Mouse (Mus musculus) liver, adult (tissue): Measurements from ENCODE around the gene Lingo2.

ENCODE experiments used
- GATA4 ChIP-seq: IDR thresholded peaks from 2 replicates; pipeline ENCODE4 v1.6.1; 2014; ENCODE audit warnings: mild to moderate bottlenecking, low read length; ENCODE audit not compliant: insufficient replicate concordance

The Lingo2 gene

DNA sequence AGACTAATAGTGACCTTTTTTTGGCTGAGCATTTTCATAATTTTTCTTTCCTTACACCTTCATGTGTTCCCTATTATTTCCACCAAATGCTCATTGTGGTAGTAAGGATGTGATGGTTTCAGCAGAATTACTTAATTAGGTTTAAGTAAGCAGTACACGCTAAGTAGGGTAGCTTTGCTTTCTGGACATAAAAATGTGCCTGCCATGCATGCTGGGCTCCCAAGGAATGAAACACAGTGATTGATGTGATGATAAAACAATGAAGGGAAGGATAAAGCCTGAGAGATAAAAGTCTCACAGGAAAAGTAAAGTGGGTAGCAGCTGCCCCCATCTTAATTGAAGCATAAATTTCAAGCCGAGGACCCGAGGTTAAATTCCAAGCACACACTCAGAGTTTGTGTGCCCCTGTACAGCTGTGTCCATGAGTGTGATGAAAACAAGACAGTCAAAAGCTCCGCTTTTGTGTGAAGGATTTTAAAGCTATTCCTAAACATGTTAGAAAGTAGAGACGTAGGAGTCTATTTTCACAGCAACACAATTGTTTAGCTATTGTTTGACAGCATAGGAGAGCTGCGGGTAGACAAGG, 898.7 kb downstream of the Lingo2 start:
- TF ChIP-seq GATA4 = no peak

DNA sequence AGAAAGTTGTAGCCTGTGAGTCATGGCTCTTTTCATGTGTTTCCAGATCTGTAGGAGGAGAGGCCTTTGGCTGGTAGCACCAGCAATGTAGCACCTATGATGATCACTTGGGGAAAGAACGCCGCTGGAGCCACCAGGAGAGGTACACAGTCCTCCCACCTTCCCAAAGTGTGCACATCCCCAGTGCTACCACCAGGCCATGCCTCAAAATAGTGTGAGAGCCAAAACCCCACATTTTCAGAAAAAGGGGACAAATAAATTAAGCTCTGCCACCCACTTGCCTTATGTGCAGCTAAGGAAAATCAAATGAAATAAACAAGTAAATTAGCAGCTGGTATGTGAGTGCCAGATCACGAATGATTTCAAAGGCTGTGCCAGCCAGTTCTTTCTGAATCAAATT, 911.2 kb downstream of the Lingo2 start:
- TF ChIP-seq GATA4 = no peak

DNA sequence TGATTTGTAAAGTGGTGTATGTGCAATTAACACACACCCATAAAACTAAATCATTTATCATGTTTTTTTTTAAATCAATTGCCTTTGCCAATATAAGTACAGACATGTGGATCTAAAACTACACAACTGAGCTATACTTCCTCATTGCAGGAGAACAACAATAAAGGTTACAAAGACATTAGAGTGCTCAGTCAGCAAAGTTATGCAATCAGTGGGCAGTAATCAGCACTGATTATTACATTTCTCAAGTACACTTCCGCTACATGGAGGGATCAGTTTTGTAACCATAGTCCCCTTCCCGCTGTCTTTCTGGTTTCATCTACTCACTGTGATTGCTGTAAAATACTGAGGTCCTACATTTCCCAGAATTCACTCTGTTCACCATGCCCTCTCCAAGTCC, 912.8 kb downstream of the Lingo2 start:
- TF ChIP-seq GATA4 = no peak

DNA sequence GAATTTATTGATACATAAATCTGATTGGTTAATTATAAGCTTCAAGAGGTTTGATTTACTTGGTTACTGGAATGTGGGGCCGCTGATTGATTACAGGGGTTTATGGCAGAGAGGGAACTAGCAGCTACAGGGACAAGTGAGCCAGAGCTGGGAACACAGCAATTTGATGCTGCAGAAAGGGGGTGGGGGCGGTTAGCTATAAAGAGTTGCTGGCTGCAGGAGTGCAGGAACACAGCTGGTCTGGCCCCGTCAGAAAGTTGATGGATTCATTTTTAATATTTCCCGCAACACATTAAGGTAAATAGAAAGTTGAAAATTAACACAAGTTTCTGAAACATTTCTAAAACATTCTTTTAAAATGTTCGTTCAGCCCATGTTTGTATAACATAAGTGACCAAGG, 919.5 kb downstream of the Lingo2 start:
- TF ChIP-seq GATA4 = no peak

DNA sequence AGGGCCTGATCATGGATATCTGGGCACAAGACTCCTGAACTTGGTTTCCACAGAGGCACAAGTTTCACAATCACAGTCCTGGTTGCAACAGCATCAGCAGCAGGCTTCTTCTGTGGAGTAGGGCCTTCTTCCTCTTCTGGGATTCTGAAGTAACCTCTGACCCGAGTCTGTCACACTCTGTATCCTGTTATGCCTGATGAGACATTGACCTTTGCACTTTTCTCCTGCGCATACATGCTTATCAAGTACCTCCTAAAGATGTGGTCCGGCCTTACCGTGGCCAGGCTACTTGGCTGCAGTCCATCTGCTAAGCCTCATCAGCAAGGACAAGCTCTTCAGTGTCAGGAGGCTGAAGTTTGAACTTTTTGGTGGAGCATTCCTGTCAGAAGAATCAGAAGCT, 937.4 kb downstream of the Lingo2 start:
- TF ChIP-seq GATA4 = peak; percentile 27; the same call in 1 of the 2 replicates

DNA sequence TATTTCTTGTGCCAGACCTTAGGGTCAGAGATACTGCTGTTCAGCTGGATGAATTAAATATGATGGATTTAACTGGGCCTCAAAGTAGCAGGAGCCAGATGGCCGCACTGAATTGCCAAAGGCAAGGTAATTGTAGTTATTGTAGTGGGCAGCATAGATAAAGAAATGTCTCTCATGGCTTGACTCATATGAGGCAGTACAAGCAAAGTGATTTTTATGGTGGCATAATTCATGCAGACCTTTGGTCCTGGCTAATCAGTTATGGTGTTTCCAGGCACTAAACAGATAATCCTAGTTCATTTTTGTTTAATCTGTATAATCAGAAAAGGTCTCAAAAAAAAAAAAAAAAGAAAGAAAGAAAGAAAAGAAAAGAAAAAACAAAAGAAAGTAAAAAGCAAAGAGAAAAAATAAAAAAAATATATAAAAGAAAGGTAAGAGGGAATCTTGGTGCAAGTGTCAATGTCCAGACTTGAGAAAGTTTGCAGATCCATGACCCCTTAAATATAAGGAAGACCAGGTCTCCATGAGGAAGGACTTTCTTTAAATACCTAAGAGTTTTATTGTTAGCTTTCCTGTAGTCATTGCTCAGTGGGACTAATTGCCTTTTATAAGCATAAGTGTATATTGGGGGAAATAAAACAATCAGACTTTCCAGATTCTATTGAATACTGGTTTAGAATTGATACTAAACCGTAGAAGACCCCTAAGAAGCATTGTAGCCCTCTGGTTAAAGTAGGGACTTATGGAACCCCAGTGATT, 959.4 kb downstream of the Lingo2 start:
- TF ChIP-seq GATA4 = no peak

DNA sequence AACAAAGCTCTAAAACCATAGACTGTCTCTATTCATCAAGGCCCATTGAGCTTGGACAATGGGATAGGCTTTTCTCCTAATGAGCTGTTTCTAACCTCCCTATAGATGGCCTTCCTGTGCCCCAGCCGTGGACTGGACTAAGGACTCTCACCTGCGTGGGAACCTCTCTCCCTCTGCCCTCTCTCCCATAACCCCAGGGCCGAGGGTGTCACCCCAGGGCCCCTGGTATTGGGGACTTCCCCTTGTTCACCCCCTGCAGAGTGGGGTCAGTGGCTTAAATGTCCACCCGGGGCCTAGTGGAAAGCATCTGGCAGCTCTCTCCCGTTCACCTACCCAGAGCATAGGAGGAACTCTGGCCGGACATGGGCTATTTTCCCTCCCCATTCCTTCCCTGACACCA, 965.5 kb downstream of the Lingo2 start:
- no peak for TF ChIP-seq GATA4

DNA sequence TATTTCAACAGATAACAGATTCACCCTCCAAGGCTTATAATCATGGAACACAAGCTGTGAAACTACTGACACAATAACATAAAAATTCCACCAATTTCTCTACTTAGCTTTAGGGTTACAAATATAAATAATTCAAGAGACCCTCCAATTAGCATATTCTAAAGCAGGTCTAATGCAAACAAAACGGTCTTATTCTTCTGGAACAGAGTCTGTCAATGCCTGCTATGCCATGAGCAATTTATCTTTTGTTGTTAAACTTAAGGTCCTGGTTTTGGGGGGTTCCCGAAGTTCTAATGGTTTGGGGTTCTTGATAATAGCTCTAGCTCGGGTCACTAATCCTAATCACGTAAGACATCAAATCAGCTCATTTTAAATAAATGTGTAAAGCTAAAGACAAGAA, 988.0 kb downstream of the Lingo2 start:
- TF ChIP-seq GATA4 = no peak

DNA sequence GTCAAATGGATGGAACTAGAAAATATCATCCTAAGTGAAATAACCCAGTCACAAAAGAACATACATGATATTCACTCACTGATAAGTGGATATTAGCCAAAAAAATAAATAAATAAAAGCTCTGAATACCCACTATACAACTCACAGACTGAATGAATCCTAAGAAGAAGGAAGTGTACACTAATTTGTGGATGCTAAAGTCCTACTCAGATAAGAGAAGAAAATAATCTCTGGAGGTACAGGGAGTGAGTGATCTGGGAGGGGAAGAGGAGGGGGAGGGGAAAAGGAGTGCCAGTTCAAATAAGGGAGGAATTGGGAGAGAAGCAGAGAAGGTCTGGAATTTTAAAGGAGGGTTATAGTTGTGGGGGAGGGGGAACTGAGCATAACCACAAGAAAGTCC, 999.7 kb downstream of the Lingo2 start:
- no peak for TF ChIP-seq GATA4

DNA sequence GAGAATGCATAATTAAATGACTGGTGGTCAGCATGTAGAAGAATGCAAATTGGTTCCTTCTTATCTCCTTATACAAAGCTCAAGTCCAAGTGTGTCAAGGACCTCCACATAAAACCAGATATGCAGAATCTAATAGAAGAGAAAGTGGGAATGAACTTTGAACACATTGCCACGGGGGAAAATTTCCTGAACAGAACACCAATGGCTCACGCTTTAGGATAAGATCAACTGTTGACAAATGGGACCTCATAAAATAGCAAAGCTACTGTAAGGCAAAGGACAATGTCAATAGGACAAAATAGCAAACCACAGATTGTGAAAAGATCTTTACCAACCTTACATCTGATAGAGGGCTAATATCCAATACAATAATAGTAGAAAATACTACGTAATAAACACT, 1000.3 kb downstream of the Lingo2 start:
- no peak for TF ChIP-seq GATA4

DNA sequence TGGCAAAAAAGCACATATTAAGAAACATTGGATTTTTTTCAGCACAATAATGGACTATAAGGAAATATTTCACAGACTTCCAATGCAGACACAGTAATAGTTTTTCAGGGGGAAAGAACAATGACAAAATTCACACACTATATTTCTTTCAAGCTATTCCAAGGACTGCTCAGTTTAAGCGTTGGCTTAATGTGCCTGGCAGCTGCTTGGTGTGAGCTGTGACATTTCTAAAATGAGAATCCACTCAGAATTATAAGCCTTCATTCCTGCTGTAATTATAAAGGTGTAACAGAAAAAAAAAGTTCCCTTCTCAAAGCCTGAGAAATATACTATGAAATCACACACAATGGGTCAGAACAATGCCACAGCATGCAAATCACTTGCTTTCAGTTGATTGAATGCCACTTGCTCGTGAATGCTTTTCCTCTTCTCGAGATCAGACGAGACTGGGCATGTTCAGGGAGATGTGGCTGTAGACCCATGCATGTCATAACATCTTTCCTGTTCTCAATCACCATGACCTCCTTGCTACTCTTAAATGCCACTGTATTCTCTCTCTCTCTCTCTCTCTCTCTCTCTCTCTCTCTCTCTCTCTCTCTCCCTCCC, 1017.4 kb downstream of the Lingo2 start:
- TF ChIP-seq GATA4 = no peak

DNA sequence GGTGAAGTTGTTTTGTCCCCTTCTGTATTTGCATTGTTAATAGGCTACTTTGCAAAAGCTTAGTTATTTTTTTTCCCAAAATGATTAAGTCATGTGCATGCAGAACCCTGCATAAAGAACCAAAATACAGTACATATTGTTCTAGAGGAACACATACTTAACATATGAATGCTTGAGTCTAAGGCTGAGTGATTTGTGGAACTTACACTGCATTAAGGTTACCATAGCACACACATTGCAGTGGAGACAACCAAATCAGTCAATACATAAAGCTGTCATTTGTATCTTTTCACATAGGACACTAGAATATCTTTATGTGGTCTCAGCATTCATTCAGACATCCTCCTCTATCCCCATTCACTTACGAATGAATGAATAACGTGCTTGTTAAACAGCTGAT, 1023.8 kb downstream of the Lingo2 start:
- TF ChIP-seq GATA4 = no peak

DNA sequence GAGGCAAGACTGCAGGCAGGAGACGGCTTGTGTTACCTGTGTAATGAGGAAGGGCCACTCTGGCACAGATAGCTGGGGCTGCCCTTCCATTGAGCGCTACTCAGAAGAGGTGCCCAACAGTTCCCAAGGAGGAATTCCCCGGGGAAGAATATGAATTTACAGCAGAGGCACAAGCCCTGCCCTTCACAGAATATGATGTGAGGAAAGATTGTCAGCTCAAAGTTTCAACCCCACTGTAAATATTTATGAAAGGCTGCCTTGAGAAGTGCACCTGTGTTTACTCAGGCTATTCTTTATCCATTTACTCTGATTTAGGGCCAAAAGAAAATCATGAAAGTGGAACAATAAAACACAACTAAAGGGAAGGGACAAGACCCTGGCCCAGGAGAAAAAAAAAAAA, 1034.1 kb downstream of the Lingo2 start:
- TF ChIP-seq GATA4 = no peak

DNA sequence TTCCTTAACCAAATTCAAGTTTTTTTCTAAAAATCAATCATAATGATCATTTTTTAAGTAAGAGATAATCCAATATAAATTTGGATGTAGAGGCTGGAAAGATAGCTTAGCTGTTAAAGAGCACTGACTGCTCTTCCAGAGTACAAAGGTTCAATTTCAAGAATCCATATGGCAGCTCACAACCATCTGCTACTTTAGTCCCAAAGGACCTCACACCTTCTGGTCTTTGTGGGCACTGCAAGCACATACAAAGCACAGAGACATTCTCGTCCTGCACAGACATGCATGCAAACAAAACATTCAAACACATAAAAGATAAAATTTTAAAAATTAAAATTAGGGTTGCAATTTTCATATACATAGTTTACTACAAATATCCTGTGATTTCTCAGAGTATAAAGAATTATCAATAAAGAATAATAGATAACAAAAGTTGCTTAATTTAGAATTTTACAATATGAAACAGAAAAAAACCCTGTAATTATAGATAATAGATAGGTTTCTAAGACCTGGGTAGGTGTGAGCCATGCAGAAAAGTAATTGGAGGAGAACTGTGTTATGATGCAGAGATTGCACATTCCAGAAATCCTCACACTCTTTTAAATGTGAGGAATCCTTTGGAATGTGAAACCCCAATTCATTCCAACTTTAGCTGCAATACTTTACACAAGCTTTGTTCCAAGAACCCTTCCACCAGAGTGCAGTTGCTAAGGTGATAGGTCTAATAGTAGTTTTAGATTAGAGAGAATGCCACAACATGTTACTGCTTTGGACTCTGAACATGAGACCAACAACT, 1053.6 kb downstream of the Lingo2 start:
- no peak for TF ChIP-seq GATA4

DNA sequence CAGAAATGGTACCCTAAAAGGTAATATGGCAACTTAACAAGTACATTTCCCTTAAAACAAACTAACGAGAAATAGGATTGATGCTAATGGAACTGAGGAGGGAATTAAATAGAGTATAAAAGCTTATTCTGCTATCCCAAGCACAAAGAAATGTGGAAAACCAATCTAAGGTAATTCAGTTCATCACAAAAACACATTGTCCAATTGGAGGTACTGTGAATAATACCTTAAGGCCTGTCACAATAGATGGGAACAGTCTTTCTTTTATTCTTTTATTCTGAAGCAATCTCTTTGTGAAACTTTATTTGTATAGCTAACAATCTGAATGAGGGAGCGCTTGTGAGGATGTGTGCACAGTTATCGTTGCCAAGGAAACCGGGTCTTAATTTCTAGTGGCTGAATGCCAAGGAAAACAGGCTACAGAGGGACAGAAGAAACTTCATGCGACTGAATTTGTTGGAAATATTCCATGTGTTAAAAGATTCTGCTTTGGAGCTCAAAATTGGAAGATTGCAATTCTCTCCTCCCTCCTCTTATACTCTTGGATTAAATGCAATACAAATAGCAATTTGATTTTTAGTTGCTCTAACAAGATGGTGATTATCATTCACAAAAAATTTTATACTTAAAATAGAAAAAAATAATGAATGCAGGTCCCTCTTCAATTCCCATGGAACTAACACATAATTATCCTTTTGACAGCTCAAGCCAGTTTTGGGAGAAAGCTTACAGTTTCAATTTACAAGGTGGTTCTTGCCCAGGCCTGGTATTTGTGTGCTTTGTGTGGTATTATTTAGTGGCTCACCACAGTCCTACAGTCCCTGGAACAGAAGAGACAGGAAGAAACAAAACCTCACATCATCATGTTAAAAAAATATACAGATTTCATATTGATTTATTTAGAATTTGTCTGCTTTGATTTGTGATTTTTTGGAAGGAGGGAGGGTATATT, 1065.7 kb downstream of the Lingo2 start:
- TF ChIP-seq GATA4 = no peak

DNA sequence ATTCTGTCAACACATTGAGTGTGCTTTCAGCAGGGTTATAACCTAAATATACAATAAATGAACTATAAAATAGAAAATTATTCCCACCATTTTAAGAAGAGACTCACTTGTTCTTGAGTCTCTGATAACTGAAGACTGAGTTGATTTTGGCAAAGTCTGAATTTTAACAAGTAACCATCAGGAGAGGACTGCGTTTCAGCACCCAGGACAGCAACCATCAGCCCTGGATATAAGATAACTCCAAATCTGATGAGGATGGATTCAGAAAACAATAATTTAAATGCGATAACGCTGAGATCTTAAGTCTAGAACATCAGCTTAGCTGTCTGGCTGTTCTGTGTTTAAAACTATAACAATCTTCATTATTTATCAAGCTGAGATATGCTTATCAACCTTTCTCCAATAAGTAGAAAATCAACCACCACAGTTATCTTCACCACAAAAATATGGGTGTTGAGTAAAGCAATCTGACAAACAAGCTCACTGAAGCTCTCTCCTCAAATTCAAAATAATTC, 1066.5 kb downstream of the Lingo2 start:
- no peak for TF ChIP-seq GATA4
